Mouse (Mus musculus) kidney, adult 2 months (tissue): ENCODE measurements around the gene Cirbp. TPM values are rescaled to one million over a fixed set of nuclear protein-coding genes. Genes with fewer than 3 reads are reported as not detected.
"Not testable (repeated sequence)": the region's sequence is repeated elsewhere in the genome, so short reads cannot be mapped to it uniquely, and the experiment has no call there.

Experiments used
- DNase-seq: peaks from one replicate; pipeline ENCODE4 v3.0.0; 2021
- H3K27ac ChIP-seq: fragments of 200-500 bp; 2 replicates; pipeline ENCODE4 v1.5.1; 2012; ENCODE audit warnings: low read depth, low read length, control low read depth, inconsistent platforms; ENCODE audit not compliant: insufficient read depth
- H3K27me3 ChIP-seq: fragments of 200-500 bp; replicated peaks from 2 replicates; pipeline ENCODE4 v1.6.1; 2012; ENCODE audit warnings: mild to moderate bottlenecking, moderate library complexity, low read length, inconsistent platforms; ENCODE audit not compliant: control insufficient read depth, insufficient read depth
- H3K36me3 ChIP-seq: fragments of 200-500 bp; 2 replicates; pipeline ENCODE4 v1.6.1; 2012; ENCODE audit warnings: mild to moderate bottlenecking, moderate library complexity, low read length, inconsistent platforms; ENCODE audit not compliant: control insufficient read depth, insufficient read depth
- H3K4me1 ChIP-seq: fragments of 200-500 bp; 2 replicates; pipeline ENCODE4 v1.6.1; 2011; ENCODE audit warnings: low read length; ENCODE audit not compliant: control insufficient read depth, insufficient read depth
- H3K4me3 ChIP-seq: fragments of 200-500 bp; 2 replicates; pipeline ENCODE4 v1.5.1; 2011; ENCODE audit warnings: mild to moderate bottlenecking, low read depth, low read length, control low read depth; ENCODE audit not compliant: insufficient read depth
- CTCF ChIP-seq: fragments of 200-500 bp; conservative IDR thresholded peaks from 2 replicates; pipeline ENCODE4 v1.5.1; 2011; ENCODE audit warnings: low read depth, mild to moderate bottlenecking, control low read depth, low read length, moderate library complexity, mixed read lengths; ENCODE audit not compliant: insufficient read depth, insufficient read length
- POLR2A ChIP-seq: fragments of 200-500 bp; IDR thresholded peaks from one replicate; pipeline ENCODE4 v1.6.1; 2011; ENCODE audit warnings: low read depth, low read length, control low read depth
- WGBS: fragments of 180-500 bp; shearing (Covaris S2); methylation state at CpG from one replicate; pipeline ENCODE4 v1.1.7; 2018; 5-methylcytosine and 5-hydroxymethylcytosine counted together
- polyA plus RNA-seq: library from polyadenylated mRNA; depleted of rRNA; stranded (reverse); fragments of >200 nt; gene quantifications from 2 replicates; pipeline ENCODE4 v1.2.3, GENCODE M21; 2012

The Cirbp gene
- polyA plus RNA-seq, 1 experiment, result 86.7 TPM

DNA sequence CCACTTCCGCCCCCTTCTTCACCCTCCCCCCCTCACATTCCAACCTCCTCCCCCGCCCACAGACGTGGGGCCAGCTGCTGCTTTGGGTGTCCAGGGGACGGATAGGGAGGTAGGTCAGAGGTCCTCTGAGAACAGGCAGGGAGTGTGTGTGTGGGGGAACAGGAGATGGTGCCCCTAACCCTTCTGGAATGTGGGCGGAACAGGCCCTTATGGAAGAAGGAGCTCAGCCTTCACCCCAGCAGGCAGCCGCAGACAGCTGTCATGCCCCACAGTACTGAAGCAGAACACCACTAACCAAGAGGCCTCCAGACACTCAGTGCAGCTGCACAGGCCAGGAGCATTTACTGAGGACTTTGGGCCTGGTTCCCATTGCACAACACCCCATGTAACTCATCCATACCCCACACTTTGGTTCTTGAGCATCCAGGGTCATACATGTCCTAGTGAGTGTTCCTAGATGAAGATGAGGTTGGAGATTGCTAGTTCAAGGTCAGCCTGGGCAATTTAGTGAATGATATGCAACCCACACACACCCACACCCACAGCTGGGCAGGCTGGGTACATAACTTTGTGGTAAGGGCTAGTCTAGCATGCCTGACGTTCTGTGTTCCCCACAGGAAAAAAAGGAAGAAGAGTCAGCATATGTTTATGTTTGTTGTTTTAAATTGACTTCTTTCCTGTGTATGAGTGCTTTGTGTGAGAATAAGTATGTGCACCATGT lies 4.1 kb upstream of the Cirbp start:
- Histone ChIP-seq H3K4me3 (no peak overlapping the region), H3K27me3 (no peaks in the 10 kb centered on the region), H3K27ac (peak overlapping the region; percentile 85), H3K4me1 (peaks cover 34% of the 10 kb centered on the region), H3K36me3 (peaks cover 2% of the 10 kb centered on the region; the same call in 1 of the 2 replicates)
- TF ChIP-seq POLR2A (no peak), CTCF (no peak)
- WGBS, result 9% methylated on average over 7 of the region's 7 CpGs
- DNase-seq, result peak; percentile 70

DNA sequence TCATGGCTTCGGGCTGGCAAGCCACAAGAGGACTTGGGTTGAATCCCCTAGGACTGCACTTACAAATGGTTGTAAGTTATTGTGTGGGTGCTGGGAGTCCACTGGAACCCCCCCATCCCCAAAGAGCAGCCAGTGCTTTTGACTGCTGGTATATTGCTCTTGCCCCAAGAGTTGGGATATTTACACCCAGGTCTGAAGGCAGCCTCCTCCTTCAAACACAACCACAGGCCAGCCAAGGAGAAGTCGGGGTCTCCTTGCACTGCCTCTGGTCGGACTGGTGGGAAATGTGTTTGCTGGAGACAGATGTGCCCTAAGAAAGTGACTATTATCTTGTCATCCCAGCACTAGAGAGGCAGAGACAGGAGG lies 3.6 kb upstream of the Cirbp start:
- DNase-seq, result no peak
- Histone ChIP-seq H3K36me3 (no peaks in the 10 kb centered on the region; the same call in 1 of the 2 replicates), H3K27me3 (no peaks in the 10 kb centered on the region), H3K4me3 (no peak overlapping the region), H3K27ac (peak overlapping the region; percentile 85), H3K4me1 (peaks cover 34% of the 10 kb centered on the region)
- 86% methylated on average over 3 of the region's 3 CpGs for WGBS
- no peak for TF ChIP-seq POLR2A
- TF ChIP-seq CTCF, result no peak

GRCm38 (mm10) chr10:80162716-80163299 lies 3.0 kb upstream of the Cirbp start:
- Histone ChIP-seq H3K4me1 (peaks cover 34% of the 10 kb centered on the region), H3K36me3 (no peaks in the 10 kb centered on the region), H3K27ac (no peak overlapping the region), H3K27me3 (no peaks in the 10 kb centered on the region), H3K4me3 (no peak overlapping the region)
- WGBS, result 75% methylated on average over 6 of the region's 6 CpGs
- TF ChIP-seq CTCF, result no peak
- no peak for TF ChIP-seq POLR2A
- DNase-seq, result no peak

DNA sequence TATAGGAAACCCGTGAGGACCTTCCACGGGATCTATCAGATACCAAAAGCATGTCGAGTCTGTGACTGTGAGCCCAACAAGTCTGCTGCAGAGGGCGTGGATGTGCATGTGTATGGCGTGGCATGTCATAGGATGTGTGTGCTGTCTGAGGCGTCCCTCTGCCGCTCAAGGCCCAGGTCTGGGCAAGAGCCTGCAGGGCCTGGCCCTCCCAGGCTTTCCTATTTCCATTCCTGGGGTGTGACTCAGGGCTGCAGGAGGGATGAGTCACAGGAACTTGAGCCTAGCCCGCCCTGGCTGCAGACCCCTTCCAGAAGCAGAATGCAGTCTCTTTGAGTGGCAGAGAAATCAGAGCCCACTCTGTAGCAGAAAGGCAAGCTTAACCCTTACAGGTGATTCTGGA lies 2.1 kb upstream of the Cirbp start:
- Histone ChIP-seq H3K4me3 (no peak overlapping the region), H3K4me1 (peaks cover 30% of the 10 kb centered on the region), H3K27me3 (no peaks in the 10 kb centered on the region), H3K36me3 (no peaks in the 10 kb centered on the region), H3K27ac (peak overlapping the region; percentile 15; the same call in 1 of the 2 replicates)
- peak; percentile 41 for DNase-seq
- TF ChIP-seq CTCF (no peak), POLR2A (no peak)
- WGBS, result 80% methylated on average over 8 of the region's 8 CpGs

GRCm38 (mm10) chr10:80164161-80164997 lies 1.4 kb upstream of the Cirbp start:
- H3K36me3 ChIP-seq, result no peaks in the 10 kb centered on the region
- TF ChIP-seq CTCF (no peak), POLR2A (no peak)
- WGBS, result 10% methylated on average over 43 of the region's 44 CpGs
- H3K4me3 ChIP-seq, result peak overlapping the region; percentile 36
- H3K27me3 ChIP-seq, result no peaks in the 10 kb centered on the region
- H3K27ac ChIP-seq, result peak overlapping the region; percentile 54
- H3K4me1 ChIP-seq, result peaks cover 24% of the 10 kb centered on the region
- DNase-seq, result peak; percentile 50

GRCm38 (mm10) chr10:80164998-80165344 lies 814 bp upstream of the Cirbp start:
- H3K36me3 ChIP-seq, result no peaks in the 10 kb centered on the region
- peak; percentile 99 for DNase-seq
- H3K27ac ChIP-seq, result peak overlapping the region; percentile 54
- under 1% methylated on average over 17 of the region's 17 CpGs for WGBS
- peak overlapping the region; percentile 36 for H3K4me3 ChIP-seq
- H3K27me3 ChIP-seq, result no peaks in the 10 kb centered on the region
- TF ChIP-seq POLR2A (peak; percentile 82), CTCF (peak; percentile 100; the same call in 1 of the 2 replicates)
- peaks cover 21% of the 10 kb centered on the region for H3K4me1 ChIP-seq

- not testable (repeated sequence) for H3K36me3 ChIP-seq, DNase-seq, H3K4me3 ChIP-seq, H3K27ac ChIP-seq, H3K27me3 ChIP-seq
- H3K4me1 ChIP-seq, result peaks cover 14% of the 10 kb centered on the region
- WGBS, result 83% methylated on average over 4 of the region's 4 CpGs
These were observed 351 bp downstream of the Cirbp start for GRCm38 (mm10) chr10:80166136-80166535.
